Mouse (Mus musculus) thymus, postnatal 0 days (tissue): ENCODE data around the gene Pbx1. TPM values are rescaled to one million over a fixed set of nuclear protein-coding genes. Genes with fewer than 3 reads are reported as not detected.

Experiments
- DNase-seq: peaks from one replicate; pipeline ENCODE4 v3.0.0-alpha.2; 2015; ENCODE audit warnings: low spot score
- polyA plus RNA-seq: library from polyadenylated mRNA; unstranded; fragments of >200 nt; fragmentation: Nextera tagmentation; extraction: Ambion mirVana; gene quantifications from 2 replicates; pipeline ENCODE4 v1.2.1, GENCODE M21; 2015

Pbx1 gene
- polyA plus RNA-seq, 1 experiment from 2014 or later = 5.8 TPM

DNA sequence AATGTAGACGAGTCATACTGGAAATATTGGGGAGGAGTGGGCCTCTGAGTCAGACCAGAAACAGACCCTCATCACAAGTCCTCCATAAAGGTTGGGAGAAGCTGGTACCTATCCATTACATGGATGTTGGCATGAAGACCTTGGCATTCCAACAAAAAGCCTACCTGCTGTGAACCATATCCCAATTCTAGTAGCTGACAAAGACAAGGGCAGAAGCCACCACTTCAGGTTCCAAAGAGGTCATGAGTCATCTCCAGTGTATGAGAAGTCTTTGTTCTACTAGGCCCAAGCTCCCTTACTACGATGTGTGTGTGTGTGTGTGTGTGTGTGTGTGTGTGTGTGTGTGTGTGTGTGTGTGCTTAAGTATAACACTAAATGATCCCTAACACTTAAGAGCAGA is 160.0 kb downstream of the Pbx1 start:
- no peak for DNase-seq

DNA sequence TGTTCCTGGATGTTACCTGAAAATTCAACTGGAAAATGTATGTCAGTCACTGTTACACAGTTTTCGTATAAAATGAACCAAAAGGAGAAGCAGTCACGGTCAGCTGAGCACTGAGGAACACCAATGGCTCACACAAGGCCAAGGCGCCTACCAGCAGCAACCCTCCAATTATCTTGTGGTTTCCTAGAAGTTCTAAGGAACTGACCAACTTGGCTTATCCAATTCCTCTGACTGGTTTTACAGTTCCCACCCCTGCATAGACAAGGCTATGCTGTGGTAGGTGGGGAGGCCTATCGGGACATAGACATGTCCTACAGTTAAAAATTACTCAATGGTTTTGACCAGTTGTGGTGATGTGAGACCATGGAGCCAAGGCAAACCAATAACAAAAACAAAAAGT is 160.9 kb downstream of the Pbx1 start:
- DNase-seq = no peak

DNA sequence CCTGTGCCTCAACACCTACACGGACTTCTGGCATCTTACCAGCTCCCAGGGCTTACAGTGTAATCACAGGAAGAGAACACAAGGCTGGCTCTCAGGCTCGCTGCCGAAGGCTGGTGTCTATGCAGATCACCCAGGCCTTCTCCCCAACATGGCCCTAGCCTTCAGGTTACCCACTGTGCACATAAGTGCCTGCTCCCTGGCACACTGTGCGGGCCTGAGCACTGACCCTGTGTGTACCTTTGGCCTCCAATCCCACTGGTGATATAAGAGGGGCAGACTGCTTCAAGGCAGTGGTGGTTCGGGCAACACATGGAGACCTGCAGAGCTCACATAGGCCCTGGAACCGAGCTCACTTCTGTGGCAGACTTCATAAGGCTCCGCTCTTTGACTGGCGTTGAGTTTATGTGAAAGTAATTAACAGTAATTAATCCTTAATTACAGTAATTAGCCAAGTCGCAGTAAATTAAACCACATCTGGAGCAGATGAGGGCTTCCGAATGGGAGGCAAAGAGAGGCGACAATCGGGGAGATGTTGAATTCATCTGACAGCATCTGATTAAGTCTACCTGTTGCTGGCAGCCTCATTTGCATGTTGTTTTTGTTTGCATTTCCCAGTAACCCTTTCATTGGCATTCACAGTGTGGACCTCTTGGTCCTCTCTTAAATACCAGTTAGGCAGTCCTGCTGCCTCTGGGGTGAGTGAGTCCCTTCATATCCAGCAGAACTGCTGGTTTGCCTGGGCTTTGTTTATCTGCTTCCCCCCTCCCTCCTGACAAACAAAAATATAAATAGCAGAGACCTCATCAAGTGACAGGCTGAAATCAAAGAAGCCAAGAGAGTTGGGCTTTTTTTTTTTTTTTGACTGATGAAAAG is 163.1 kb downstream of the Pbx1 start:
- DNase-seq = no peak

DNA sequence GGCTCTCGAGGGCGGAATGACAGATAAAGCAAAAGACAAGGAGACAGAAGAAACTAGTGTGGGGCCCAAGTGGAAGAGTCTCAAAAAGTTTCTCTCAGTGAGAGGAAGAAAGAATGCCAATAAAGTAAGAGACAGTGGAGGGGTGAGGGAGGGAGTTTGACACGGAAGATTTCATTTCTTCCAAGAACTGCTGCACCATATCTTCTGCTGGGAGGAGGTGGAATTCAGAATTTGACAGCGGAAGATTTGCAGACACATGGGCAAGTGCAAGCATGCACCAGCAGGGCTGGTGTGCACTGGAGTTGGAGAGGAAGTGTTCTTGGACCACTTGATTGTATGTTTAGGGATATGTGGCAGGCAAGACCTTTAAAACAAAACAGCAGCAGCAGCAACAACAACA is 163.8 kb downstream of the Pbx1 start:
- no peak for DNase-seq

DNA sequence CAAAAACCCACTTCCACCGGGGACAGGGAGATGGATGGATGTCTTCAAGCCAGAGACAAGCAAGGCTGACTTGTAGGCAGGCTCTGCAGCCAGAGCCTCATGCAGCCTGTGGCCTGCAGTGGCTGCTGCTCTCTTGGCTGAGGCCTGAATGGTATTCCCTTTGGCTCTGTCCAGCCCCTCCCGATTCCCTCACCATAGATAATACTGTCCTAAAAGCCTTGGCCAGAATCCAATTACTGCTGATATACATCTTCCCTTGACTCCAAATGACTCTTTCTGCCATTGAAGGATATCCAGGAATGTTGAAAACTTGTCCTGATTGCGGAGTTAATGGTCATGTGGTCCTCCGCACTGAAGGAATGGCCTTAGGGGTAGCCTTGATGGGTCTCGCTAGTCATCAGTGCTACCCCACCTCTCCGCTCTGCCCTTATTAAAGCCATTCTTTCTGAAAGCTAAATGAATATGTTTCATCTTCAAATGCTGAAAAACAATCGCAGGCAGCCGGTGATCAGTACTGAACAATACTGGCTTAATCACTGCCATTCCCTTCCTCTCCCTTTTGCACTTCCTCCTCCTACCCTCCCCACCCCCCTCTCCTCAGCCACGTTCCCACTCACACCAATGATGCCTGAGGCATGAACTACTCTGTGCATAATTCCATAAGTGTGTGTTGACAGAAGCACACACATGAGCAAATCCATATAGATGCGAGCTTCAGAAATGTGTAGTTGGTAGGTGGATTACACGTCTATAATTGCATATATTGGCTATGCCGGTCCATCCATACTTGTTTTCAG is 166.3 kb downstream of the Pbx1 start:
- no peak for DNase-seq

DNA sequence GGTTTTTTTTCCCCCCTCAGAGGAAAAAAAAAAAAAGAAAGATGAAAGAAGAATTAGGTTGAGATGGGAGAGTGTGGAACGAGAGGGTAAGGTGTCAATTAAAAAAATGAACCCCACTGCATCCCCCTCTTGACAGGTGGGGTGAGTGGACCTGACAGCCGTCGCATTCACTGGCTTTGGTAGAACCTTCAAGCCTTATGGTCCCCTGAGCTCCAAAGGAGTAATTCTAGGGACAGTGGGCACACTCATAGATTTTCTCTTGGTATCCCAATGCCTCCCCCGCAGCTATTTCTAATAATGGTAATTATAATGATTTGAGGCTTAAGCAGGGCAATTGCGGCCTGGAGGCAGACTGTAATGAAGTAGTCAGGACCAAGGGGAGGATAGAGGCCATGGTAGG is 167.0 kb downstream of the Pbx1 start:
- DNase-seq = no peak

DNA sequence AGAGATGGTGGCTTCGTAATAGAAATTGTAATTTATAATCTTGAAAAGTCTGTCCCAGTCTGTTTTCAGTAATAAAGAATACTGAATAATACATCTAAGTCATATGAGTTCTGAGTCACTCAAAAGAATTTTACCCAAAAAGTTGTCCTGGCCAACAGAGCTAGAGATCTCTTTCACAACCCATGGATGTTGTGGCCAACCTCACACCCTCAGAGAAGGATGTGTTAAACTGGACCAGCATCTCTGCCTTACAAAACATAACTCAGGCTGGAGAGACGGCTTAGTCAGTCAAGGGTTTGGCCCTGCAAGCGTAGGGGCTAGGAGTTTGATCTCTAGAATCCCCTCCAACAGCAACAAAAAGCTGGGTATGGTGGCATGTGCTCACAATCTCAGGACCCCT is 171.7 kb downstream of the Pbx1 start:
- DNase-seq = no peak

DNA sequence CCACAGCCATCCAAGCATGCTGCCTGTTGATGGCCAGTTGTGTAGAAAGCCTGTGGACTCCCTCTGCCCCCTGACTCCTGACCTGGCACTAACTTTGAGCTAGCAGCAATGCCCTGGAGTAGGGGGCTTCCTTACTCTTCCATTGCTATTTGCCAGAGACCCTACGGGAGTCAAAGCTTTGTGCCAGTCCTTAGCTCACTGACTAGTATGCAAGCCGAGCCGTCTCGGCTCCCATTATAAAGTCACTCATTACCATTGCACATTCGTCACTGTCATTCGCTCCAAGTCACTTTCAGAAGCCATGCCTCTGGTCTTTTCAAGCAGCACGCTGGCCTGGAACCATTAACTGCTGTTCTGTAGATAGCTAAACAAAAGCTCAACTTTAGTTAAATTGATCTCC is 173.2 kb downstream of the Pbx1 start:
- no peak for DNase-seq

GRCm38 (mm10) chr1:168255347-168255908 is 176.6 kb downstream of the Pbx1 start:
- no peak for DNase-seq

DNA sequence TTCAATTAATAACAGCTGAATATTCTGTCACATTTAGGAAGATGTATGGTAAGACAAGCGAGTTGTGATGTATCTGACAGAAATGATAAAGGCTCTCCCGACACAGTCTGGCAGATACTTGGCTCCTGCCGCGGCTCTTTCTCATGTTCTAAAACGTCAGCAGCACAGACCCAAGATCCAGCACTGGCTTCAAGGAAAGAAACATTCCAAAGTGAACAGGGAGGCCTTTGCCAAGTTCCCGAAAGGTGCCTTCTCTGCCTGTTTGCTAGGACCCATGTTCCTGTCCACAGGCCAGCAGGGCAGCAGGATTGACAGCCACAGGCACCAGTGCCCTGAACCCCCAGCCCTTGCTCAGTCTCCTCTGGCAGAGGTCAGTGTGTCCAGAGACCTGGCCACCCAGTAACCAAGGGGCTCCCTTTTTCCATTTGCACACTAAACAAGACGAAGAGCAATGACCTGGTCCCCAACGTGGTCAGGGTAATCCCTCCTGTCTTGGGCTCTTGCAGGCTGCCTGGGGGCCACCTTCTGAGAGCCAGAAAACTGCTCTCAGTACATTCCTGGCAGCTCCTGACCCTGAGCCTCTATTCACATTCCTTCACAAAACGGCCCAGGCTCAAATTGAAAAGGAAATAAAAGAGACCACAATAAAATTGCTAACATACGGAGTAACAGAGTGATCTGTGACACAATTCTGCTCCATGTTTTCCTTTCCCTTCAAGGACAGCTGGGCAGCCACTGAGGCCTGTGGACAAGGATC is 184.9 kb downstream of the Pbx1 start:
- DNase-seq = no peak

DNA sequence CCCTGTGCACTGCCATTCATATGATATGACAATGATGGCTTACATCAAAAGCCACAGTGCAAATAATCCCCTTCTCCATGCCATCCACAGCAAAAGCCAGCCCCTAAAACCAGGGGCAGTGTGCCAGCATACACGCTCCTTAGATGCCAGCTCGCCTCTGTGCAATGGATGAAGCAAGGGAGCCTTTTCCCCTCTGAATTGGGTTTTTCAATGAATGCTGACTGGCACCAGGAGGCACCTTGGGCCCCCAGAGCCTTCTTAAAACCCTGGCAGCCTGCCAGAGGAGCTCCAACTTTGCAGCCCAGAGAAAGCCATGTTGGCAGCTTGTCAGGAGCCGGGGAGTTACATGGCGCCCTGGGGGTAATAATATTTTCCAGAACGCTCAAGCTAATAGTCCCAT is 186.5 kb downstream of the Pbx1 start:
- DNase-seq = no peak

- DNase-seq = no peak
Observed at GRCm38 (mm10) chr1:168243759-168244158, 188.3 kb downstream of the Pbx1 start.

DNA sequence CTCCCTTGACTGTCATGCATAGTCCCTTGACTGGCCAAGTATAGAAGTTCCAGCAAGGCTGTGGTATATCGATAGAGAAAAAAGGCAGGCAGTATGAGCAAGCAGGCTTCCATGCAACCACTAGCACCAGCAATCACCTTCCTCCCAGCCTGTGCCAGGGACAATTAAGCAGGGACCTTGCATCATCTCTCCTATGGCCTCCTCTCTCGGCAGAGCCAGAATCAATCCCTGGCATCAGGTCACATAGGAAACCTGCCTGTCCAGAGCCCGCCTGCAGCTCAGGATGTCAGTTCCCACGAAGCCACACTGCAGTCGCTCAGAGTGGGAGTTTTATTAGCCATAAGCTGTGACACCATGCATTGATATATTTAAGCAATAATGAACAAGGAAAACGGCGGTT is 189.0 kb downstream of the Pbx1 start:
- no peak for DNase-seq

DNA sequence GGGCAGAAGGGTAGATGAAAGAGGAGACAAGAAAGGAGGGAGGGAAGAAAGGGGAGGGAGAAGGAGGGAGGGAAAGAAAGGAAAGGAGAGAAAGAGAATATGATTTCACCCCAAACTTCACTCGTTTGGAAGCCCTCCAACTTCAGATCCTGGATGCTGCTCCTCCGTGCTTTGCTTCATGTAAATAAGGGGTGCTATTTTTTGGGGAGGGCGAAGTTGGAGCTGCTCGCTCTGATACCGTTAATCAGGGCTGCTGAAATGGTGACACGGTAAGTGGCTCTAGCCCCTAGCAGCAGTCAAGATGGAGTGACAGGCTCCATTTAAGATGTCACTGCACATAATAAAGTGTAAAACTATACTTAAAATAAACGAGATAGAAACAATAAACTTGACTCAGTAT is 190.8 kb downstream of the Pbx1 start:
- no peak for DNase-seq

DNA sequence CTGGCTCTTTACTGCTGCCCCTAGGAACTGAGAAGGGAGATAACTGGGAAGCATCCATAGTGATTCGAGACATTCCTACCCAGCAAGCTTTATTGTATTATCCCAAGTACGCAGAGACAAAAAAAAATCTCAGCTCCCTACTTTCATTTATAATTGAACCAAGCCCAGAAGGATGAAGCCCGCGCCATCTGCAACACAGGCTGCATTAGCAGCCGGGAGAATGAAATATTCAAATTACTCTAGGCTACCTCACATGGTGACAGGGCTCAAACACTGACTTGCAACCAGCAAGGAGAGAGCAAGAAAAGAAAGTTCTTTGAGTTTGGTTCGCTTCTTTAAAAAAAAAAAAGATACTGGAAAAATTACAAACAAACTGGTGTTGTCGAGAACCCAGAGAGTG is 191.2 kb downstream of the Pbx1 start:
- no peak for DNase-seq

DNA sequence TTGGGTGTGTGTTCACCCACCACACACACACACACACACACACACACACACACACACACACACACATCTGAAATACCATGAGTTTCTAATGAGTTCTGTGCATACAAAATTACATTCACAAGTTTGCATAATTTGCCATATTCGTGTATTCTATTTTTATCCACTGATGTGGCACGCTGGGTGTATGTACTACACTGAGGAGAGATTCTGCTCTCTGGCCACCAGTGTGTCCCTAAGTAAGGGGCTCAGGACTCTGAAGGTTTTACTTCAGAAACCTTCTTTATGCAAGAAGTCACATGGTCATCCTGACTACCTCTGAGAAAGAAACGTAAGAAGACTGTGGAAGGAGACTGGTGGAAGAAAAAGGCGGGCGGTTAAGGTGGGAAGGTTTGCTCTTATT is 191.7 kb downstream of the Pbx1 start:
- DNase-seq = no peak

- no peak for DNase-seq
Observed at GRCm38 (mm10) chr1:168236101-168236500, 196.0 kb downstream of the Pbx1 start.

DNA sequence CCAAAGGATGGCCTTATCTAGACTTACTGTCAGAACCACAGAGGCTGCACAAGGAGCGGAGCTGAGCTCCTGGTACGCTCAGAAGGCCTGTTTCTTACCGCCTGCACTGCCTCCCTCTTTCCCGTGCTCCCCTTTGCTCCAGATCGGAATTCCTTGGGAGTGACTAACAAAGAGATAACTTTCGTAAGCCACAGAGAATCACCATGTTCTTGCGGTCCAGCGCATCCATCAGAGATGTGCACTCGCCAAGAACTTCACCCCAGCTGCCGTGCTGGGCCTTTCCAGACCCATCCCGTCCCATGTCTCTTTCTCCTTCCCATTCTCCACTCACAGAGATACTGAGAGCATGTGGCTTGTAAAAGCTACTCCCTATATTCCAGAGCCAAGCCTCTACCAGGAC is 197.7 kb downstream of the Pbx1 start:
- no peak for DNase-seq

- no peak for DNase-seq
Observed at GRCm38 (mm10) chr1:168233182-168233581, 198.9 kb downstream of the Pbx1 start.

GRCm38 (mm10) chr1:168231548-168232429 is 200.3 kb downstream of the Pbx1 start:
- DNase-seq = no peak

- DNase-seq = no peak
Observed at GRCm38 (mm10) chr1:168230858-168231257, 201.2 kb downstream of the Pbx1 start.
